In genomic region chr16:43400046-43400445, GRCm38 (mm10) we compare ENCODE assay signal across 18 mouse cellular contexts.
DNase-seq lines count a peak whose midpoint lies in the region; ATAC-seq and TF ChIP-seq lines count a peak whose summit lies in the region.
"Had no signal": no experiment of that assay in that cellular context is flagged by ENCODE, and none has a peak within 500 bp of the region (broad histone marks: within the 10 kb centered on the region; RNA-seq: fewer than 3 reads in every experiment).

No protein-coding gene starts in this region.

- TF ChIP-seq RAD21 in CH12.LX (IDR thresholded peaks at IDR 0.05; ENCODE audit: low read depth, low read length), result no peak

- peaks cover 10 to 53% of the 10 kb centered on the region in 2 experiments for H3K4me1 ChIP-seq in CH12.LX (ENCODE audit: control insufficient read depth in 1 of 2, insufficient read depth in 2 of 2)
- no peaks in the 10 kb centered on the region for H3K4me1 ChIP-seq in heart, embryonic 11.5 days (ENCODE audit: control insufficient read depth, insufficient read depth, low read length)

- no peak for TF ChIP-seq EP300 in CH12.LX (IDR thresholded peaks at IDR 0.05; ENCODE audit: low read length)

- no peaks in the 10 kb centered on the region for H3K36me3 ChIP-seq in CH12.LX (replicated peaks in 1 of 2; ENCODE audit: control insufficient read depth in 1 of 2, insufficient read depth in 1 of 2, low read length in 1 of 2)
- H3K36me3 ChIP-seq in heart, embryonic 11.5 days (ENCODE audit: control insufficient read depth, insufficient read depth, low read length), result no peaks in the 10 kb centered on the region
- H3K36me3 ChIP-seq: G1E had no signal

- H3K9ac ChIP-seq in CH12.LX (ENCODE audit: insufficient read depth, low read depth), result peak overlapping the region; percentile 66; the same call in 1 of the 2 replicates
- H3K9ac ChIP-seq in heart, embryonic 11.5 days (ENCODE audit: low read depth, low read length), result no peak overlapping the region

- H3K9me3 ChIP-seq in CH12.LX (replicated peaks; ENCODE audit: low read length), result no peaks in the 10 kb centered on the region
- H3K9me3 ChIP-seq in heart, embryonic 11.5 days (replicated peaks; ENCODE audit: control insufficient read depth, low read length), result no peaks in the 10 kb centered on the region
- H3K9me3 ChIP-seq: G1E had no signal

- no peak overlapping the region for H3K4me3 ChIP-seq in CH12.LX (replicated peaks in 1 of 3; ENCODE audit: low read depth in 2 of 3, low read length in 2 of 3, poor library complexity in 1 of 3)
- no peak overlapping the region for H3K4me3 ChIP-seq in heart, embryonic 11.5 days (ENCODE audit: low read depth, low read length)

- H3K79me2 ChIP-seq in CH12.LX (replicated peaks; ENCODE audit: control insufficient read depth, extremely low read depth, insufficient read depth, poor library complexity, severe bottlenecking), result peaks cover 17% of the 10 kb centered on the region

- no peak for DNase-seq in CH12.LX (ENCODE audit: extremely low read depth)
- DNase-seq: adrenal gland, adult 2 months; adrenal gland, adult 8-10 months; adrenal gland, postnatal 10 days; adrenal gland, postnatal 14 days; adrenal gland, postnatal 25 days; adrenal gland, postnatal 36 days; B cell, adult 2 months; cerebellum, adult 11 months; cerebellum, adult 11-12 months; cerebellum, adult 18-20 months; cerebellum, adult 2 months; cerebellum, adult 8-10 months had no signal

- no peak for TF ChIP-seq CTCF in CH12.LX (conservative IDR thresholded peaks at IDR 0.05 in 1 of 2, IDR thresholded peaks at IDR 0.05 in 1 of 2; ENCODE audit: low read depth in 2 of 2, low read length in 2 of 2)

- dilution Hi-C loops in CH12.LX (cut with MboI; ENCODE audit: extremely low pct_ligation_motif_present, extremely low pct_unique_long_range_greater_than_20kb, low sequenced_read_pairs), result no loop called here

- peak overlapping the region; percentile 50; the same call in 1 of the 2 replicates for H3K4me2 ChIP-seq in CH12.LX (ENCODE audit: insufficient read depth, low read depth, poor library complexity, severe bottlenecking)
- H3K4me2 ChIP-seq in heart, embryonic 11.5 days, result no peak overlapping the region

- no peak for TF ChIP-seq POLR2A in CH12.LX (IDR thresholded peaks at IDR 0.05; ENCODE audit: low read depth, low read length)

- no peak for ATAC-seq in heart, embryonic 11.5 days (replicated peaks; ENCODE audit: insufficient number of reproducible peaks, low FRiP score, low TSS enrichment)
- ATAC-seq: activated CD4-positive, CD25-positive, alpha-beta regulatory T cell, adult 4 months; CD4-positive, CD25-positive, alpha-beta regulatory T cell, adult 4 months; Patski had no signal

- in situ Hi-C loops in CH12.LX (cut with MboI; ENCODE audit: low pct_ligation_motif_present, low pct_unique_long_range_greater_than_20kb, low sequenced_read_pairs), result no loop called here

- H3K27ac ChIP-seq in CH12.LX (ENCODE audit: insufficient read depth, low read depth), result peak overlapping the region; percentile 57
- H3K27ac ChIP-seq in heart, embryonic 11.5 days (ENCODE audit: low read depth, low read length), result no peak overlapping the region

- H3K27me3 ChIP-seq in CH12.LX (replicated peaks), result no peaks in the 10 kb centered on the region
- H3K27me3 ChIP-seq in heart, embryonic 11.5 days (ENCODE audit: control insufficient read depth, insufficient read depth, low read length), result no peaks in the 10 kb centered on the region
- H3K27me3 ChIP-seq: Patski had no signal

TF ChIP-seq in CH12.LX, 34 proteins besides CTCF, POLR2A, EP300 and RAD21:
- TF ChIP-seq MYC (IDR thresholded peaks at IDR 0.05; ENCODE audit: low read depth, low read length) (peak; percentile 76), ELF1 (IDR thresholded peaks at IDR 0.05; ENCODE audit: low read depth, low read length) (peak; percentile 24; the same call in 1 of the 2 replicates), CHD1 (IDR thresholded peaks at IDR 0.05; ENCODE audit: low read depth, low read length) (peak; percentile 71; the same call in 1 of the 2 replicates), BHLHE40 (IDR thresholded peaks at IDR 0.05; ENCODE audit: low read depth, low read length) (peak; percentile 40; the same call in 1 of the 2 replicates), MAX (IDR thresholded peaks at IDR 0.05; ENCODE audit: low read length) (peak; percentile 53; the same call in 1 of the 2 replicates), ZMIZ1 (IDR thresholded peaks at IDR 0.05; ENCODE audit: low read depth, low read length) (no peak), CHD2 (IDR thresholded peaks at IDR 0.05; ENCODE audit: low read length) (peak; percentile 32; the same call in 1 of the 2 replicates), ZNF384 (IDR thresholded peaks at IDR 0.05; ENCODE audit: low read depth, low read length) (no peak)
